Mouse (Mus musculus) small intestine, adult 2 months (tissue): Measurements from ENCODE around the gene Ahnak2.

Experiments used
- CTCF ChIP-seq: fragments of 200-500 bp; IDR thresholded peaks from 2 replicates; pipeline ENCODE4 v1.5.1; 2012; ENCODE audit warnings: low read depth, mild to moderate bottlenecking, control low read depth, inconsistent platforms, low read length, moderate library complexity, mixed read lengths; ENCODE audit not compliant: insufficient replicate concordance, insufficient read length; ENCODE audit errors: extremely low read depth
- POLR2A ChIP-seq: fragments of 200-500 bp; IDR thresholded peaks from 2 replicates; pipeline ENCODE4 v1.6.1; 2012; ENCODE audit warnings: low read depth, mild to moderate bottlenecking, control low read depth, inconsistent platforms, low read length, moderate library complexity

- TF ChIP-seq CTCF (no peak), POLR2A (no peak)
These were observed 56.0 kb downstream of the Ahnak2 start for GRCm38 (mm10) chr12:112746461-112746807.
